Mouse (Mus musculus) colon, adult 2 months (tissue): Measurements from ENCODE around the gene Fuca1. TPM values are rescaled to one million over a fixed set of nuclear protein-coding genes. Genes with fewer than 3 reads are reported as not detected.

ENCODE experiments used
- polyA plus RNA-seq: library from polyadenylated mRNA; depleted of rRNA; stranded (reverse); fragments of >200 nt; gene quantifications from 2 replicates; pipeline ENCODE4 v1.2.3, GENCODE M21; 2012; rRNA removed

Fuca1 gene
- polyA plus RNA-seq: 184 and 185 TPM in 2 replicates

GRCm38 (mm10) chr4:135920304-135921241 lies at the start of gene Fuca1:
Gene Fuca1 (plus strand): TSS chr4:135920735.

GRCm38 (mm10) chr4:135873526-135874202 lies 46.9 kb upstream of the Fuca1 start, which contains the start of gene Pnrc2:
Gene Pnrc2 (minus strand): TSS chr4:135873850.

GRCm38 (mm10) chr4:135895071-135895571 lies 25.4 kb upstream of the Fuca1 start, which contains the start of gene Cnr2:
Gene Cnr2 (plus strand): TSS chr4:135895394.

GRCm38 (mm10) chr4:135946278-135946658 lies 25.7 kb downstream of the Fuca1 start, which contains the start of gene Hmgcl:
Gene Hmgcl (plus strand): TSS chr4:135946448.

DNA sequence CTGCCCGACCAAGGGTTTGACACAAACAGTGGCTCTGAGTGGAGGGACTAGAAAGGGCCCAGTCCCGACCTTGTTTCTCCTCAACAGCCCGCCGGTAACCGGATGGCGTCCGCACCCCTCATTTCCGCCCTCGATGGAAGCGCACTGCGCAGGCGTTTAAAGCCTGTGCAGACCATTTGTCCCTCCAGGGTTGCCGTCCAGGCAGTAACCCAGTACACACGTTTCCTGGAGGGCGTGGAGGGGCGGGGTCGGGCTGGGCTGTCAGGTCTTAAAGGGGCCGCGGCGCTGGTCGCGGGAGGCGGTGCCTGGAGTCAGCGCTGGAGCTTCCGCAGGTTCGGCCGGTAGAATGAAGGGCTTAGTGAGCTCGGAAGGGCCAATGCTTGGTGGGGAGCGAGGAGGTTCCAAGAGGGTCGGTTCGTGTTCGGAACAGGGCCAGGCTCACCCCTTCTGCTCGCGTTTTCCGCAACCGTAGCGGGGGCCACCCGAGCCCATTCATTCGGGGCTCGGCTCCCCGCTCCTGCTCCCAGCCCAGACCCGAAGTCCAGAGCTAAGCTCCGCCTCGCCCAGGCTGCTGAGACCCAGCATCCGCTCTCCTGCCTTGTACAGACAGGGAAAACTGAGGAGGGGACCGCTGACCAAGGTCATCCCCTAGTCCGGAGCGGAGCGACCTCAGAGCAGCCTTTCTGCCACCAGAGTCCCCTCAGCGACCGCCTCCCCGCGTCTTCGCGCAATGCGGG lies 43.1 kb downstream of the Fuca1 start, which contains the start of gene Gale:
Gene Gale, plus strand, starts transcription at position 271 of the 737 bp plus-strand sequence.

GRCm38 (mm10) chr4:135972556-135972906 lies 52.0 kb downstream of the Fuca1 start, which contains the start of gene Lypla2:
Gene Lypla2 (minus strand): TSS chr4:135972626.

GRCm38 (mm10) chr4:135986943-135987710 lies 66.6 kb downstream of the Fuca1 start, which contains the start of gene Pithd1:
Gene Pithd1 (minus strand): TSS chr4:135987264.

Other genes starting within 250 kb of the Fuca1 start
- gene Ifnlr1, start 234.4 kb upstream of the Fuca1 start, polyA plus RNA-seq: 6.6 and 6.8 TPM in 2 replicates
- gene Il22ra1, start 192.6 kb upstream of the Fuca1 start, polyA plus RNA-seq: 45.9 and 60.2 TPM in 2 replicates
- gene Myom3, start 161.0 kb upstream of the Fuca1 start, polyA plus RNA-seq: 0.69 and 0.71 TPM in 2 replicates
- gene Srsf10, start 65.0 kb upstream of the Fuca1 start, polyA plus RNA-seq: 57.4 and 111 TPM in 2 replicates
- 11.0 and 13.8 TPM in 2 replicates for gene Pnrc2, start 46.9 kb upstream of the Fuca1 start, polyA plus RNA-seq
- 1.0 and 1.1 TPM in 2 replicates for gene Cnr2, start 25.3 kb upstream of the Fuca1 start, polyA plus RNA-seq
- 102 and 115 TPM in 2 replicates for gene Hmgcl, start 25.7 kb downstream of the Fuca1 start, polyA plus RNA-seq
- gene Gale, start 43.0 kb downstream of the Fuca1 start, polyA plus RNA-seq: 356 and 461 TPM in 2 replicates
- 261 and 282 TPM in 2 replicates for gene Lypla2, start 51.9 kb downstream of the Fuca1 start, polyA plus RNA-seq
- gene Pithd1, start 66.5 kb downstream of the Fuca1 start, polyA plus RNA-seq: 89.3 and 109 TPM in 2 replicates
- 6.6 and 8.8 TPM in 2 replicates for gene Eloa, start 101.0 kb downstream of the Fuca1 start, polyA plus RNA-seq
- 249 and 272 TPM in 2 replicates for gene Rpl11, start 132.7 kb downstream of the Fuca1 start, polyA plus RNA-seq
- 278 and 391 TPM in 2 replicates for gene Id3, start 222.8 kb downstream of the Fuca1 start, polyA plus RNA-seq